Mouse (Mus musculus) lung, postnatal 0 days (tissue): Measurements from ENCODE around the gene Gh.

Experiments
- CTCF ChIP-seq: IDR thresholded peaks from 2 replicates; pipeline ENCODE4 v1.5.1; 2016; ENCODE audit warnings: antibody characterized with exemption, mild to moderate bottlenecking
- EP300 ChIP-seq: IDR thresholded peaks from 2 replicates; pipeline ENCODE4 v1.6.1; 2016; ENCODE audit warnings: antibody characterized with exemption, mild to moderate bottlenecking, control low read depth

GRCm38 (mm10) chr11:106283371-106283770 lies 18.3 kb downstream of the Gh start:
- TF ChIP-seq CTCF (no peak), EP300 (no peak)
